Mouse (Mus musculus): Measurements from ENCODE around the gene Gfod1. TPM values are rescaled to one million over a fixed set of nuclear protein-coding genes. Genes with fewer than 3 reads are reported as not detected.

Gene Gfod1
- total RNA-seq (2021) = 10 to 100 TPM; 31.8 to 32.0 TPM
- long read RNA-seq, experiment 1, partial matches to known transcripts = 0 of 17 reads
- long read RNA-seq, experiment 1, other reads (novel, unspliced or antisense) = 14 of 17 reads
- long read RNA-seq, experiment 2, partial matches to known transcripts = 0 of 14 reads
- long read RNA-seq, experiment 2, other reads (novel, unspliced or antisense) = 11 of 14 reads

- DNase-seq = peak; percentile 97 to 98
- intact Hi-C loops (cut with DNase I) = loop anchor here (5.0 kb wide), 2 partner anchors 93 to 122 kb away; partner anchors contain the start of gene Nol7
Observed at GRCm38 (mm10) chr13:43304018-43304431, at the start of gene Gfod1. Gene Gfod1, minus strand, starts transcription at chr13:43304172.

- DNase-seq = no peak
- intact Hi-C loops (cut with DNase I) = no loop called here
Observed at GRCm38 (mm10) chr13:43353356-43353755, 49.4 kb upstream of the Gfod1 start.

- DNase-seq = no peak
- intact Hi-C loops (cut with DNase I) = no loop called here
Observed at GRCm38 (mm10) chr13:43350489-43351169, 46.7 kb upstream of the Gfod1 start.

- intact Hi-C loops (cut with DNase I) = no loop called here
- DNase-seq = no peak
Observed at GRCm38 (mm10) chr13:43349376-43349775, 45.4 kb upstream of the Gfod1 start.

- no peak for DNase-seq
- intact Hi-C loops (cut with DNase I) = no loop called here
Observed at GRCm38 (mm10) chr13:43346825-43347224, 42.9 kb upstream of the Gfod1 start.

- intact Hi-C loops (cut with DNase I) = no loop called here
Observed at GRCm38 (mm10) chr13:43338632-43339031, 34.7 kb upstream of the Gfod1 start.

GRCm38 (mm10) chr13:43338001-43338400 is 34.0 kb upstream of the Gfod1 start:
- intact Hi-C loops (cut with DNase I) = no loop called here
- no peak for DNase-seq

More at GRCm38 (mm10) chr13:43338632-43339031, 34.7 kb upstream of the Gfod1 start:
- no peak for DNase-seq

- intact Hi-C loops (cut with DNase I) = no loop called here
- DNase-seq = no peak
Observed at GRCm38 (mm10) chr13:43336425-43337221, 32.7 kb upstream of the Gfod1 start.

- intact Hi-C loops (cut with DNase I) = no loop called here
- DNase-seq = peak; percentile 13 to 26
Observed at GRCm38 (mm10) chr13:43332591-43332990, 28.6 kb upstream of the Gfod1 start.

GRCm38 (mm10) chr13:43331721-43332444 is 27.9 kb upstream of the Gfod1 start:
- intact Hi-C loops (cut with DNase I) = no loop called here
- no peak for DNase-seq

- no peak for DNase-seq
- intact Hi-C loops (cut with DNase I) = no loop called here
Observed at GRCm38 (mm10) chr13:43325427-43325826, 21.5 kb upstream of the Gfod1 start.

- intact Hi-C loops (cut with DNase I) = no loop called here
- DNase-seq = no peak
Observed at GRCm38 (mm10) chr13:43321492-43321891, 17.5 kb upstream of the Gfod1 start.

- DNase-seq = no peak
Observed at GRCm38 (mm10) chr13:43319396-43319795, 15.4 kb upstream of the Gfod1 start.

GRCm38 (mm10) chr13:43317411-43317810 is 13.4 kb upstream of the Gfod1 start:
- no peak for DNase-seq
- intact Hi-C loops (cut with DNase I) = no loop called here

More at GRCm38 (mm10) chr13:43319396-43319795, 15.4 kb upstream of the Gfod1 start:
- intact Hi-C loops (cut with DNase I) = no loop called here

GRCm38 (mm10) chr13:43305181-43305924 is 1.4 kb upstream of the Gfod1 start:
- intact Hi-C loops (cut with DNase I) = no loop called here
- no peak for DNase-seq

- intact Hi-C loops (cut with DNase I) = loop anchor here (5.0 kb wide), 2 partner anchors 93 to 122 kb away; partner anchors contain the start of gene Nol7
- peak; percentile 39 to 65 for DNase-seq
Observed at GRCm38 (mm10) chr13:43304700-43305099, 728 bp upstream of the Gfod1 start.

GRCm38 (mm10) chr13:43303161-43303965 is 609 bp downstream of the Gfod1 start:
- intact Hi-C loops (cut with DNase I) = loop anchor here (2.0 to 5.0 kb wide), 4 partner anchors 73 to 121 kb away; partner anchors contain the start of gene Nol7
- DNase-seq = peak; percentile 52 to 58

GRCm38 (mm10) chr13:43302651-43303160 is 1.3 kb downstream of the Gfod1 start:
- intact Hi-C loops (cut with DNase I) = loop anchor here (2.0 to 5.0 kb wide), 4 partner anchors 72 to 120 kb away; partner anchors contain the start of gene Nol7
- no peak for DNase-seq

Data from heart, postnatal 14 days (tissue).